Mouse (Mus musculus) left cerebral cortex, postnatal 10 days (tissue): ENCODE measurements at regions not wholly inside any gene's neighbourhood (a gene's known extent, or its start where the extent isn't known, plus 50 kb on each side); places are given as distances from the start of the nearest gene placed in this dataset.
"Not testable (repeated sequence)": the region's sequence is repeated elsewhere in the genome, so short reads cannot be mapped to it uniquely, and the experiment has no call there.

Experiments
- DNase-seq, 2 experiments: peaks; one replicate each; pipeline ENCODE4 v3.0.0; 2021 to 2022; ENCODE audit warnings: low spot score in 2 of 2, mixed read lengths in 1 of 2; ENCODE audit errors: extremely low spot score in 1 of 2
- intact Hi-C: fragments of 180-260 bp; cut with DNase I; formaldehyde crosslinking; loops from one replicate; pipeline ENCODE4 v1.15.1; 2025

DNA sequence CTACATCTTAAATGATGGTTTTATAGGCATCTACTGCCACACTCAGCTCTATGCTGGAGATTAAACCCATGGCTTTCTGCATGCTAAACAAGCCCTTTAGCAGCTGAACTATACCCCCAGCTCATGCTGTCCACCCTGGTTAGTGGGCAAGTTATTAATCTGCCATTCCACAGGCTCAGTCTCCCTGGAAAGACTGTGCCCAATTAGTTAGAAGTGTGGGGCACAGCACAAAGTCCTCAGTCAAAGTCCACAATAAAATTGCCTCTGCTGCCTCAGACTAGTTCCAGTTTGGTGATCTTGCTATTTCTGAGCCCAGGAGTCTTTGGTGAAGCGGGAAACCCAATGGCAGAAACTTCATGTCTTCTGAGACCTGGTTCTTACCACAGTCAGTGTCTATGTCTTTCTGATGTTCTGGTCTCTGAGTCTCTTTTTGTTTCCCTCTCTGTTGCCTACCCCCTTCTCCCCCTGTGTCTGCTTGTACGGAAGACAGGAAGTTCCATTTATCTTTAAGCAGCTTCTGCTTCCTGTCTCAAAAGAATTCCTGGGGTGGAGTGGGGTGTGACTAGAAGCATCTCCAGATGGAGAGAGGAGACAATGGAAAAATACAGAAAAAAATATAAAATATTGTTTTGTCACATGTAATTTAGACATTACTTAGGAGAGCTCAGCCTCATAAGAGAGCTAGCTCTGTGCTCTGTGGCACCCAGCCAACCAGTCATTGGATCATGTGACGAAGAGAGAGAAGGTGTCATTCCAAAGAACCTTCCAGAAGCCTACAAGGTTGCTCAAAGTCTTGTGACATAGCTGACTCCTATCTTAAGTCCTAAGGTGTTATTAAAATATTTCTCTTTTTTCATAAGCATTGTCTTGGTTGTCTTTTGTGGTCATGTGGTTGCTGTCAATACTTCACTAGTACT lies 133.3 kb upstream of the Max start:
- intact Hi-C loops: no loop called here
- peak in 1 of 2 experiments; percentile 26 for DNase-seq

DNA sequence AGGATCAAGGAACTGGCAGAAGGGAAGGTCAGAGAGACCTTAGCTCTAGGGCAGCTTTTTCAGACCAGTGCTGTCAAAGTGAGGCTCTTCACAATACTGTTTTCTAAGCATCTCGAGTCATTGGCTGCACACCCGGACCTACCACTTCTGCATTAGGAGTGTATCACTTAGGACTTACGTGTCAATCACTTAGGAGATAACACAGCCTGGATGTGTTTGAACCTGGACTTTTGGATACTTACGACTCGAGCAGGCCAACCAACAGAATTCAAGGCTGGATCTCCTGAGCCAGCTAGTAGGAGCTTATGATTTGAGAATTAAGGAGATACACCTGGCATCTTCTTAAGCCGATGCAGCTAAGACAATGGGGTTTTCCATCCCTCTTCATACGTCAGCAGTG lies 132.2 kb upstream of the Max start:
- intact Hi-C loops: no loop called here
- DNase-seq: no peak

- intact Hi-C loops: no loop called here
- DNase-seq: peak; percentile 9 to 84
Observed at GRCm38 (mm10) chr12:77092741-77093140, 130.7 kb upstream of the Max start.

- intact Hi-C loops: no loop called here
- DNase-seq: no peak
Observed at GRCm38 (mm10) chr12:77092143-77092542, 130.1 kb upstream of the Max start.

- intact Hi-C loops: no loop called here
- no peak for DNase-seq
Observed at GRCm38 (mm10) chr12:77091700-77092099, 129.7 kb upstream of the Max start.

GRCm38 (mm10) chr12:77090525-77090924 lies 128.5 kb upstream of the Max start:
- intact Hi-C loops: no loop called here
- DNase-seq: no peak

GRCm38 (mm10) chr12:77089624-77090278 lies 127.8 kb upstream of the Max start:
- intact Hi-C loops: no loop called here
- no peak for DNase-seq

DNA sequence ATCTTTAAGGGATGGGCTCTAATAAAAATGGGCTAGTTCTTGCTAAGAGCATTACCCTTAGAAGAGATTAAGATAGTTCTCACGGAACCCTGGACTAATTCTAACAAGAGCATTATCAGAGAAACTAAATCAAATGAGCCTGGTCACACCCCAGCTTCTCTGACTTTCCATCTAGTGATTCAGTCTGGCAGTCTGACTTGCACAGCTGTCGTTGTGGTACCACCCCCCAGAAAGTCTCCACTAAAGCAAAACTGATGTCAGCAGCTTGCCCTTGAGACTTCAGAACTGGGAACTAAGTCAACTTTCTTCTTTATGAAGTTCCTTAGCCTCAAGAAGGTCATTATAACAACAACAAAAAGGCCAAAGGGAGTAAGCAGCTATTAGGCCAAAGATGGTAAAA lies 126.5 kb upstream of the Max start:
- intact Hi-C loops: no loop called here
- DNase-seq: no peak

GRCm38 (mm10) chr12:77086931-77087330 lies 124.9 kb upstream of the Max start:
- DNase-seq, intact Hi-C loops: not testable (repeated sequence)

GRCm38 (mm10) chr12:77085894-77086293 lies 123.9 kb upstream of the Max start:
- intact Hi-C loops: no loop called here
- no peak for DNase-seq

DNA sequence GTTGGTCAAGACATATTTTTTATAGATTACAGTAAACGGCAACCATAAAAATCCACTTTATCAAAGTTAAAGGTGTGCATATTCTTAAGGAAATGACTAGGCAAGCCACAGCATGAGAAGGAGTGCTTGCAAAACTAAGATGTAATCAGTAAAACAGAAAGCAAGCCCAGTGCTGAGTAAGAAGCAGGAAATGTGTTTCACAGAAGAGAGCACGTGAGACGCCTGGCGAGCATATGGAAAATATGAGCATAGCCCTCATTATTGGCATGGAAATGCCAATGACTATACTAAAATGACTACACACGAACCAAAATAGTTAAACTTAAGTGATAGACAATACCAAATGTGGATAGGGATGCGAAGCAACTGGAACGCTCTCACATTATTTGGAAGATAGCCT lies 123.2 kb upstream of the Max start:
- DNase-seq: no peak
- intact Hi-C loops: no loop called here

GRCm38 (mm10) chr12:77084744-77085143 lies 122.7 kb upstream of the Max start:
- intact Hi-C loops: no loop called here

GRCm38 (mm10) chr12:77084343-77084742 lies 122.3 kb upstream of the Max start:
- intact Hi-C loops: no loop called here
- DNase-seq: no peak

More at GRCm38 (mm10) chr12:77084744-77085143, 122.7 kb upstream of the Max start:
- DNase-seq: no peak

- DNase-seq: no peak
- intact Hi-C loops: no loop called here
Observed at GRCm38 (mm10) chr12:77083760-77084159, 121.8 kb upstream of the Max start.

DNA sequence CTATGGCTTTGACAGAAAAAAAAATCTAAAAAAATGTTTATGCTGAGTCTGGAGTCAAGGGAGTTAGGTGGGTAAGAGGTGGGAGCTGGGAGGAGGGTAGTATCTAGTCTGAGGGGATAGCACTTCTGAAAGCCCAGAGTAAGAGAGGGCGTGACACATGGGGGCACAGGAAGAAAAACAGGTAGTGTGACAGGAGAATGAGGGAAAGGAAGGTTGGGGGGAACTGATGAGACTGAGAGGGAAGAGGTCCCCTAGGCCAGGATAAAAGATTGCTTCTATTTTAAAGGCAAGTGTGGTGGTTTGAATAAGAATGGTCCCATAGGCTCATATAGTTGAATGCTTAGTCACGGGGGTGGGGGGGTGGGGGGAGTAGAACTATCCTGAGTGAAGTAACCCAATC lies 119.8 kb upstream of the Max start:
- intact Hi-C loops: no loop called here
- no peak for DNase-seq

DNA sequence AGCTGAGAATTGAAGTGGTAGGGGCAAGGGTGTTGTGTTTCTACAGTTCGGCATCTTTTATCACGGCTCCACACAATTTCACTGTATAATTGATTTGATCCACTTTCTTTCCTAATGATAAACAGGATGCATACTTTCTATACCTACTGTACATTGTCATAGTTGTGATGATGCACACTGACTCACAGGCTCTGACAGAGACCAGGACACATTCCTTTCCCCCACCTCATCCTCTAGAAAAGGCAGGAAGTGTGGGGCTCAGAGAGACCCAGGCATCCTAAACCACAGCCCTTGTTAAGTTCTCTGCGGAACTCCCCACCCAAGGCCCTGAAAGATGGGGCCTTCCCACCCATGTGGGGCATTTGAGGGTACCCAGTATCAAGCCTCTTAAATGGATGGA lies 117.5 kb upstream of the Max start:
- intact Hi-C loops: no loop called here
- DNase-seq: no peak

GRCm38 (mm10) chr12:77076678-77077077 lies 114.7 kb upstream of the Max start:
- no peak for DNase-seq
- intact Hi-C loops: no loop called here

DNA sequence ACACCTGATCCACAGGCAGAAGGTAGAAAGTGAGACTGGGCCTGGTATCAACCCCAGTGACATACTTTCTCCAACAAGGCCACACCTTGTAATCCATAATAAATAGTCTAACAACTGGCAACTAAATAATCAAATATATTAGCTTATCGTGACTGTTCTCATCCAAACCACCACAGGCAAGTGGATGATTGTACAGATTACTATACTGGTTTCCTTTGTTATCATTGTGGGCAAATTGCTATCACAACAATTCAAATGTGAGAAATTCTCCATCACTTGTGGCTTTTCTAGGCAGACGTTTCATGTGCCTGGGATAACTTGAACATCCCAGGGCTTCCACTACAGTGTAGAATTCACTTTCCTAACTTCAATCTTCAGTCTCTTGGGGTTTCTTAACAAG lies 112.6 kb upstream of the Max start:
- intact Hi-C loops: no loop called here
- no peak for DNase-seq

GRCm38 (mm10) chr12:77071700-77072099 lies 109.7 kb upstream of the Max start:
- DNase-seq: no peak
- intact Hi-C loops: no loop called here

GRCm38 (mm10) chr12:77067938-77068337 lies 105.9 kb upstream of the Max start:
- DNase-seq: no peak
- intact Hi-C loops: no loop called here
